Mouse (Mus musculus) G1E (cell line): Measurements from ENCODE around the gene Pclo.

Experiments
- CTCF ChIP-seq: IDR thresholded peaks from 2 replicates; pipeline ENCODE4 v1.5.1; 2012; ENCODE audit warnings: low read depth, low read length, inconsistent platforms, mixed read lengths
- GATA1 ChIP-seq: IDR thresholded peaks from 2 replicates; pipeline ENCODE4 v1.6.1; 2012; ENCODE audit warnings: borderline replicate concordance, low read length, inconsistent platforms, mixed read lengths
- GATA2 ChIP-seq: IDR thresholded peaks from 2 replicates; pipeline ENCODE4 v1.6.1; 2012; ENCODE audit warnings: low read depth, low read length, inconsistent platforms, borderline replicate concordance
- POLR2AphosphoS5 ChIP-seq: IDR thresholded peaks from 2 replicates; pipeline ENCODE4 v1.6.1; 2012; ENCODE audit warnings: low read depth, low read length, inconsistent platforms; ENCODE audit not compliant: insufficient replicate concordance
- TAL1 ChIP-seq: conservative IDR thresholded peaks from 2 replicates; pipeline ENCODE4 v1.6.1; 2012; ENCODE audit warnings: low read depth, low read length, inconsistent platforms, mixed read lengths

DNA sequence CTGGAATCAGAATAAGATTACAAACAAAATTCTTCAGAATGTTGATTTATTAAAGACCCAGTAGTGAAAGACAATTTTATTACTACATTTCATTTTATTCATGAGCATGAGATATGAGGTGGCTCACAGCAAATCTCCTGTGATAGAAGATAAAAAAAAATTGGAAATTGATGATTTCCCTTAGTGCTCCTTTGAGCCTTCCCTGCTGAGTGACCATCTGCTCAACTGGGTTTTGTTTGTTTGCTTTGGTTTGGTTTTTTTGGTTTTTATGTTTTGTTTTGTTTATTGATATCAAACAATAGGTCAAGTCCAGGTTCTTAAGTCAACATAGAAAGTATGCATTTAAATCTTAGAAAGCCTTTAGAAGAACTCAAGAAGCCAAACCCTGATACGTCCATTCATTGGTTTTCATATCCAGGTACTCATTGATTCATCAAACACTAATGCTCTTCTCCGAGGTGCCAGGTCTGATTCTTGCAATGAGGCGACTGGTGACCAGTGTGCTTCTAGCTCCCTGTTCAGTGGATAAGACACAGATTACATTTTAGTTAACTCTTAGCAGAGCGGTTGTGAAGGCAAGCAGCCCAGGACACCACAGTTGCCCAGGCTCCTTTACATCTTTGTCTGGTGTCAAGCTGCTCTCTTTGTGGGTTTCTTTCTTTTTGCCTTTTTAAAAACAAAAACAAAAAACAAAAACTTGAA is 3.6 kb downstream of the Pclo start:
- TF ChIP-seq CTCF = no peak
- no peak for TF ChIP-seq GATA1
- TF ChIP-seq POLR2AphosphoS5 = no peak
- TF ChIP-seq GATA2 = no peak
- TF ChIP-seq TAL1 = no peak
